Mouse (Mus musculus): ENCODE results near the gene Dusp1.

DNA sequence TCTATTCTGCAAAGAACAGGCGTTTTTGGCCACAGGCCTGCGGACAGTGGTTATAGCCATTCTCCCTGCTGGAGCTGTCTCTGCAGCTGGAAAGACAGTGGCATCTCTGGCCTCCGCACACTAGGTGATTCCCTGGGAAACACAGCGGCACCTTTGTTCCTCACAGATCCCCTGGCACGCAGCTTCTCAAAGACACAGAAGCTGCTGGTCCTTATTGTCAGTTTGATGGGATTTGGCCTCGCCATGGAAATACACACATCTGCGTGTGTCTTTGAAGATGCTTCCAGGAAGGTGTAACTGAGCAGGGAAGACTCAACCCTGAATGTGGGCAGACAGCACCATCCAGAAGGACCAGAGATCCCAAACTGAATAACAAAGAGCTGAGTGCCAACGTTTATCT is 41.4 kb upstream of the Dusp1 start:
- no peak for TF ChIP-seq CTCF (IDR thresholded peaks at IDR 0.05; ENCODE audit: low read depth, low read length)
- no peak for TF ChIP-seq POLR2A (IDR thresholded peaks at IDR 0.05; ENCODE audit: insufficient read depth, low read length)

Measured in ES-Bruce4 (cell line).